Mouse (Mus musculus) C2C12 (cell line): ENCODE results near the gene Kank2.

Source experiments
- MAX ChIP-seq: IDR thresholded peaks from one replicate; pipeline ENCODE4 v1.6.1; 2011; ENCODE audit warnings: mild to moderate bottlenecking, control low read depth
- USF1 ChIP-seq: IDR thresholded peaks from one replicate; pipeline ENCODE4 v1.6.1; 2011; ENCODE audit warnings: low read depth, mild to moderate bottlenecking, control low read depth, moderate library complexity

- TF ChIP-seq USF1: no peak
- no peak for TF ChIP-seq MAX
Measured at GRCm38 (mm10) chr9:21750370-21750769, 48.2 kb downstream of the Kank2 start.
